11 mouse cellular contexts compared by ENCODE assay signal in the genomic region with DNA sequence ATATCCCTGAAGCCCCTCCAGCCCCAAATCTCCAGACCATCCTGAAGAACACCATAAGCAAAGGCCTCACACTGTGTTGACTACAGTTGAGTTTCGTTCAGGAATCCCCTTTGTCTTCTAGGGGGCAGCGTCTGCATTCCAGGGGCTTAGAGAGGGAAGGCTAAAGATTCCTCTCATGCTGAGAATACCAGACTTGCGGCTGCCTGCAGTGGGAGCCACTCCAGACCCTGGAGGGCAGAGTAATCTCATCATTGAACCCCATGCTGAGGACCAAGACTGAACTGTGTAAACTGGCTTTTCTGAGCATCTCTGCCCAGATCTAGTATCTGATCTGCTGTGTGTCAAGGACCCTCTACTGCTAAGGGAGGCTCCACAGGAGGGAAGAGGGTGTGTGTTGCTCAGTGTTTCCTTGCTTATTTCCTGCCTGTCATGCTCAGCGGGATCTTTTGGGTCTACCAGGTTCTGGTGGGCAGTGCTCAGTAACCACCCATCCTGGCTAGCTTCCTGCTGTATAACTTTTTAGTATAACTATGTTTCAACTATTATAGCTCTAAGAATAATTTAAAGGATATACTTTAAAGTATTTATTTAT. TPM values are rescaled to one million over a fixed set of nuclear protein-coding genes. Genes with fewer than 3 reads are reported as not detected.
DNase-seq lines count a peak whose midpoint lies in the region; ATAC-seq lines count a peak whose summit lies in the region.
"Had no signal": no experiment of that assay in that cellular context is flagged by ENCODE, and none has a peak within 500 bp of the region (broad histone marks: within the 10 kb centered on the region; RNA-seq: fewer than 3 reads in every experiment).

No protein-coding gene starts in this region.

- ATAC-seq in heart, embryonic 12.5 days (ENCODE audit: insufficient number of reproducible peaks, low FRiP score): 0 out of 2 replicates have a peak, but pooled peaks have one; percentile 10
- ATAC-seq in midbrain, embryonic 15.5 days (replicated peaks): no peak; the same call in 1 of the 2 replicates
- ATAC-seq in embryonic facial prominence, embryonic 13.5 days (ENCODE audit: insufficient number of reproducible peaks, insufficient read depth, low FRiP score, low TSS enrichment, low read depth): peak; percentile 41; the same call in 1 of the 2 replicates
- ATAC-seq in stomach, embryonic 16.5 days (ENCODE audit: insufficient read depth, low FRiP score): no peak

- H3K4me2 ChIP-seq in heart, embryonic 12.5 days: peak overlapping the region; percentile 14; the same call in 1 of the 2 replicates
- no peak overlapping the region for H3K4me2 ChIP-seq in midbrain, embryonic 15.5 days
- H3K4me2 ChIP-seq in embryonic facial prominence, embryonic 13.5 days: no peak overlapping the region
- no peak overlapping the region for H3K4me2 ChIP-seq in stomach, embryonic 16.5 days (ENCODE audit: low read depth, low read length)

- H3K36me3 ChIP-seq in heart, embryonic 12.5 days: no peaks in the 10 kb centered on the region
- H3K36me3 ChIP-seq in midbrain, embryonic 10.5 days: no peaks in the 10 kb centered on the region
- H3K36me3 ChIP-seq in midbrain, embryonic 15.5 days (replicated peaks): no peaks in the 10 kb centered on the region
- H3K36me3 ChIP-seq in embryonic facial prominence, embryonic 13.5 days: no peaks in the 10 kb centered on the region
- no peaks in the 10 kb centered on the region for H3K36me3 ChIP-seq in stomach, embryonic 16.5 days (ENCODE audit: control insufficient read depth, insufficient read depth, low read length)

- intact Hi-C loops in heart, postnatal 25 days (cut with DNase I): no loop called here

- peak overlapping the region; percentile 1; the same call in 1 of the 2 replicates for H3K9ac ChIP-seq in heart, embryonic 12.5 days
- H3K9ac ChIP-seq in midbrain, embryonic 15.5 days: no peak overlapping the region
- H3K9ac ChIP-seq in embryonic facial prominence, embryonic 13.5 days: no peak overlapping the region
- H3K9ac ChIP-seq in stomach, embryonic 16.5 days (ENCODE audit: low read length): no peak overlapping the region

- H3K4me3 ChIP-seq in heart, embryonic 12.5 days: no peak overlapping the region
- H3K4me3 ChIP-seq in midbrain, embryonic 10.5 days: no peak overlapping the region
- no peak overlapping the region for H3K4me3 ChIP-seq in midbrain, embryonic 15.5 days
- no peak overlapping the region for H3K4me3 ChIP-seq in embryonic facial prominence, embryonic 13.5 days
- H3K4me3 ChIP-seq in stomach, embryonic 16.5 days (replicated peaks; ENCODE audit: low read length): no peak overlapping the region

- H3K9me3 ChIP-seq in heart, embryonic 12.5 days (replicated peaks): no peaks in the 10 kb centered on the region
- H3K9me3 ChIP-seq in midbrain, embryonic 10.5 days (replicated peaks): no peaks in the 10 kb centered on the region
- H3K9me3 ChIP-seq in midbrain, embryonic 15.5 days: no peaks in the 10 kb centered on the region
- H3K9me3 ChIP-seq in embryonic facial prominence, embryonic 13.5 days: no peaks in the 10 kb centered on the region
- no peaks in the 10 kb centered on the region for H3K9me3 ChIP-seq in stomach, embryonic 16.5 days (replicated peaks; ENCODE audit: control insufficient read depth, low read length)

- DNase-seq in heart, postnatal 25 days (ENCODE audit: low spot score): no peak
- DNase-seq in midbrain, embryonic 10.5 days (ENCODE audit: low spot score): peak; percentile 33
- no peak for DNase-seq in ovary, adult 18-20 months (ENCODE audit: low spot score)
- DNase-seq: adrenal gland, adult 2 months had no signal

- H3K27ac ChIP-seq in heart, embryonic 12.5 days (ENCODE audit: poor library complexity, severe bottlenecking): peak overlapping the region; percentile 59
- peak overlapping the region; percentile 76 for H3K27ac ChIP-seq in midbrain, embryonic 10.5 days (replicated peaks)
- H3K27ac ChIP-seq in midbrain, embryonic 15.5 days: no peak overlapping the region
- peak overlapping the region; percentile 63 for H3K27ac ChIP-seq in embryonic facial prominence, embryonic 13.5 days
- H3K27ac ChIP-seq in stomach, embryonic 16.5 days (ENCODE audit: low read length): peak overlapping the region; percentile 46; the same call in 1 of the 2 replicates

- 10% methylated on average over 4 of the region's 4 CpGs for WGBS in heart, embryonic 12.5 days
- 15% methylated on average over 4 of the region's 4 CpGs for WGBS in midbrain, embryonic 10.5 days
- WGBS in midbrain, embryonic 15.5 days: 17% methylated on average over 4 of the region's 4 CpGs
- 11% methylated on average over 4 of the region's 4 CpGs for WGBS in embryonic facial prominence, embryonic 13.5 days
- 28% methylated on average over 4 of the region's 4 CpGs for WGBS in stomach, embryonic 16.5 days

- no peaks in the 10 kb centered on the region for H3K27me3 ChIP-seq in heart, embryonic 12.5 days (replicated peaks)
- no peaks in the 10 kb centered on the region for H3K27me3 ChIP-seq in midbrain, embryonic 10.5 days (ENCODE audit: low read depth, poor library complexity, severe bottlenecking)
- no peaks in the 10 kb centered on the region for H3K27me3 ChIP-seq in midbrain, embryonic 15.5 days (replicated peaks)
- no peaks in the 10 kb centered on the region for H3K27me3 ChIP-seq in embryonic facial prominence, embryonic 13.5 days
- H3K27me3 ChIP-seq in stomach, embryonic 16.5 days (ENCODE audit: control insufficient read depth, insufficient read depth, low read length): no peaks in the 10 kb centered on the region

- peaks cover 50% of the 10 kb centered on the region for H3K4me1 ChIP-seq in heart, embryonic 12.5 days (replicated peaks)
- H3K4me1 ChIP-seq in midbrain, embryonic 10.5 days: peaks cover 40% of the 10 kb centered on the region
- no peaks in the 10 kb centered on the region for H3K4me1 ChIP-seq in midbrain, embryonic 15.5 days
- peaks cover 37% of the 10 kb centered on the region for H3K4me1 ChIP-seq in embryonic facial prominence, embryonic 13.5 days
- peaks cover 21% of the 10 kb centered on the region for H3K4me1 ChIP-seq in stomach, embryonic 16.5 days (ENCODE audit: control insufficient read depth, insufficient read depth, low read length)

RNA-seq across cellular contexts. Expression of a gene that starts 21.3 kb away (rescaled TPM):
- polyA plus RNA-seq in heart, embryonic 12.5 days (2016; fragmentation: Nextera tagmentation; extraction: Ambion mirVana): 295 and 302 TPM in 2 replicates
- total RNA-seq in heart, postnatal 25 days (2021): 100 to 1,000 TPM; 332 to 350 TPM
- polyA plus RNA-seq in midbrain, embryonic 10.5 days (2016; fragmentation: Nextera tagmentation; extraction: Ambion mirVana): 144 and 174 TPM in 2 replicates
- 171 and 181 TPM in 2 replicates for polyA plus RNA-seq in midbrain, embryonic 15.5 days (2015; fragmentation: Nextera tagmentation; extraction: Ambion mirVana)
- polyA plus RNA-seq in embryonic facial prominence, embryonic 13.5 days (2015; fragmentation: Nextera tagmentation; extraction: Ambion mirVana): 384 and 457 TPM in 2 replicates
- 358 and 361 TPM in 2 replicates for polyA plus RNA-seq in stomach, embryonic 16.5 days (2015; fragmentation: Nextera tagmentation; extraction: Ambion mirVana)

RNA-seq across cellular contexts. Expression of a gene that starts 47.5 kb away (rescaled TPM):
- 0.77 and 0.78 TPM in 2 replicates for polyA plus RNA-seq in heart, embryonic 12.5 days (2016; fragmentation: Nextera tagmentation; extraction: Ambion mirVana)
- total RNA-seq in heart, postnatal 25 days (2021): not detected
- 2.7 and 4.7 TPM in 2 replicates for polyA plus RNA-seq in midbrain, embryonic 10.5 days (2016; fragmentation: Nextera tagmentation; extraction: Ambion mirVana)
- 0.19 TPM in 1 of 2 replicates, not detected in the other for polyA plus RNA-seq in midbrain, embryonic 15.5 days (2015; fragmentation: Nextera tagmentation; extraction: Ambion mirVana)
- 7.8 and 11.7 TPM in 2 replicates for polyA plus RNA-seq in embryonic facial prominence, embryonic 13.5 days (2015; fragmentation: Nextera tagmentation; extraction: Ambion mirVana)
- polyA plus RNA-seq in stomach, embryonic 16.5 days (2015; fragmentation: Nextera tagmentation; extraction: Ambion mirVana): 0.15 and 0.21 TPM in 2 replicates
- total RNA-seq: adrenal gland, adult 2 months; gastrocnemius, adult 18-20 months; liver, adult 2 months; neutrophil, adult 5-6 weeks had no signal
- polyA plus RNA-seq: adrenal gland, adult 2 months; liver, adult 2 months had no signal

Comparison
In these comparisons a context has a peak if more than half of its experiments do, and no peak if none do; other contexts are left out.
1. ATAC-seq: peak in heart, embryonic 12.5 days (single experiment) and embryonic facial prominence, embryonic 13.5 days (single experiment); none in midbrain, embryonic 15.5 days (single experiment) and stomach, embryonic 16.5 days (single experiment).